Mouse (Mus musculus): ENCODE data around the gene Atoh8. TPM values are rescaled to one million over a fixed set of nuclear protein-coding genes. Genes with fewer than 3 reads are reported as not detected.
A peak's percentile ranks its signal among the peaks of the same experiment; 100 is the strongest.

Gene Atoh8
- total RNA-seq, 1 experiment from 2014 or later: not detected

DNA sequence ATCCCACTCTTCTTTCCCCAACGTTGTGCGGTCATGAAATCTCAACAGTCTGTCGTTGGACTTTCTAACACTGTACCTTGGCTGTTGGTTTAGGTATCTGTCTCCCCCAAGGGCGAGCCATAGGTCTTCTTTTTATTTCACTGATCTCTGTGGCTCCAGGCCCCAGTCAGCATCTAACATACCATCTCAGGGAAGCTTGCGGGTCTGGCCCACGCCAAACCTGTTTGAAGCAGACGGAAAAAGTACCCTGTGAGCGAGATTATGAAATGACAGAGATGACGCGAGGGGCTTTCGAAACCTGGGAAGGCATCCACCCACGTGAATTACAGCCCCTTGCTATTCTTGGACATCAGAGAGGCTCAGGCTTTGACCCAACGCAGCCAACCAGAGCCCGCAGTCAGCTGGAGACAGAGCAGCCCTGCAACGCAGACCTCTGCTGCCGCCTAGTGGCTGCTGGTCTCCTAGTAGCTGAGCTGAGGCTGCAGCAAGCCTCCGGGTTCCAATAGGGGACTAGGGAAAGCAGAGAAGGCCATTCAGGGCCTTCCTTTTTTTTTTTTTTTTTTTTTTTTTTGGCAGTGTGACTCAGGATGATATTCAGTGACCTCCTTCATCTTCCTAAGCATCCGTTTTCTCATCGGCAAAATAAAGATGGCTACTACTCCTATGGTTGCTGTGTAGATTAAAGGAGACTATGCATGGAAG is 25.8 kb upstream of the Atoh8 start:
- peak; percentile 66 for ATAC-seq (replicated peaks; ENCODE audit: insufficient number of reproducible peaks, low FRiP score, low TSS enrichment, poor library complexity, severe bottlenecking)

DNA sequence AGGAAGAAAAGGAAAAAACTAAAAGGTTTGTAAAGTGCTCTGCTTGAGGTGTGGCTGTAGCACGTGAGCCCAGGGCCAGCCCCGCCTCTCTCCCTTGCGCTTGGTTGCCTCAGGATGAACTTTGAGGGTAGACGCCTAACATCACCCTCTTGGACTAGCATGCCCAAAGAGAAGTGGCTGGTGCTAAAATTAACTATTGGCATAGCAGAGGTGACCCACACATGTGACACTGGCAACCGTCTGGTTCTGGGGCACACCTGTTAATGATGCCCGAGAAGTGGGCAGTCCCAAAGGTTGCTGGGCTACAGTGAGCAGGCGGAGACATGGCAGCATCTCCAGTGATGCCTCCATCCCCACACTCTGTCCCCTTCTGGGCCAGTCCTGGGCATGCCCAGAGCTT is 24.1 kb upstream of the Atoh8 start:
- no peak for ATAC-seq (replicated peaks; ENCODE audit: insufficient number of reproducible peaks, low FRiP score, low TSS enrichment, poor library complexity, severe bottlenecking)

DNA sequence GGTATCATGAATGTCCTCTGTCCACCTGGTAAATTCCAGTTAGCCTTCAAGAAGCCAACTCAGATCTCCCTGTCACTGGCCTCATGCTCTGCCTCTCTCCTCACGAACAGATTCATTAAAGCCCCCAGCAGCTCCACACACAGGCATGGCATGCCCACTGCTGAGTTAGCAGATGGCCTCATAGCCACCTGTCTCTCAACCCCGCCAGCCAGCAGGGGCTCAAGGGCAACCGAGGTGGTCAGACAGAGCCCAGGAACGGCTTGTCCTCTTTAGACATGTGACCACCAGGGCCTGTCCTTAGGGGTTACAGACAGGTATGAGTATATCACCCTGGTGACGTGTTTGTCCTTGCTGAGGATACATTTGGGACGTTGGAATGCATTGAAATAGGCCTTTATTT is 19.9 kb upstream of the Atoh8 start:
- no peak for ATAC-seq (replicated peaks; ENCODE audit: insufficient number of reproducible peaks, low FRiP score, low TSS enrichment, poor library complexity, severe bottlenecking)

DNA sequence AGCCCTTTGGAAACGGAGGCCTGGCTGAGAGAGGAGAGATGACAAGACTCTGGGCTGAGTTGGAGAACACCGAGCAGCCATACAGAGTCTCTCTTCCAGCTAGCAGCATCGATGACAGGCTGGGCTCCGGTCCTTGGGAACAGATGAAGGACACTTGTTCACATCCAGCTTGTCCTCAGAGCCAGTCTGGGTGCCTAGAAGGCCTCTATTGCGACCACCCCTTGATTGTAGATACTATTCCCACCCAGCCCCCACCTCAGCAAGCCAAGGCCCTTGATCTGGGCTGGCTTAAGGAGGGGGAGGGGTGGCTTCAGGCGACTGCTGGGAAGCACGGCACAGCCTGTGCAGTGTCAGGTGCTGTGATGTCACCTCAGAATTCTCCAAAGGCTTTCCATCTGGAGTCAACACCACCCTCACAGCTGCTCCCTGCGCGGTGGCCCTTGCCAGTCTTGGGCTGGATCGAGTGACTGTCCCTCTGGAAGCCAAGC is 19.3 kb upstream of the Atoh8 start:
- ATAC-seq (replicated peaks; ENCODE audit: insufficient number of reproducible peaks, low FRiP score, low TSS enrichment, poor library complexity, severe bottlenecking): no peak

GRCm38 (mm10) chr6:72253911-72254587 is 18.7 kb upstream of the Atoh8 start:
- ATAC-seq (replicated peaks; ENCODE audit: insufficient number of reproducible peaks, low FRiP score, low TSS enrichment, poor library complexity, severe bottlenecking): no peak

GRCm38 (mm10) chr6:72253168-72253567 is 17.8 kb upstream of the Atoh8 start:
- no peak for ATAC-seq (replicated peaks; ENCODE audit: insufficient number of reproducible peaks, low FRiP score, low TSS enrichment, poor library complexity, severe bottlenecking)

DNA sequence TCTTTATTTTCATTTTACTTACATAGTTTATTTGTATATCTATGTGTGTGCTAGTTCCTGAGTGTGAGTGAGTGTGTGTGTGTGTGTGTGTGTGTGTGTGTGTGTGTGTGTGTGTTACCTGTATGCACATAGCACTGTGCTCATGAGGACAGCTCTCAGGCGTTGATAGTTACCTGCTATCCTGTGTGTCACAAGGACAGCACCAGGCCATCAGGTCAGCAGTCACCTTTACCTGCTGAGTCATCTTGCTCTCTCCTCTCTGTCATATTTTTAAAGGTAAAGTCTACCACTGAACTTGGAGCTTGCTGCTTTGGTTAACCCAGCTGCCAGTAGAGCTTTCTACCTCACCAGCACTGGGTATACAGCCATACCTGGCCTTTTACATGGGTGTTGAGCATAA is 17.1 kb upstream of the Atoh8 start:
- ATAC-seq (replicated peaks; ENCODE audit: insufficient number of reproducible peaks, low FRiP score, low TSS enrichment, poor library complexity, severe bottlenecking): no peak

DNA sequence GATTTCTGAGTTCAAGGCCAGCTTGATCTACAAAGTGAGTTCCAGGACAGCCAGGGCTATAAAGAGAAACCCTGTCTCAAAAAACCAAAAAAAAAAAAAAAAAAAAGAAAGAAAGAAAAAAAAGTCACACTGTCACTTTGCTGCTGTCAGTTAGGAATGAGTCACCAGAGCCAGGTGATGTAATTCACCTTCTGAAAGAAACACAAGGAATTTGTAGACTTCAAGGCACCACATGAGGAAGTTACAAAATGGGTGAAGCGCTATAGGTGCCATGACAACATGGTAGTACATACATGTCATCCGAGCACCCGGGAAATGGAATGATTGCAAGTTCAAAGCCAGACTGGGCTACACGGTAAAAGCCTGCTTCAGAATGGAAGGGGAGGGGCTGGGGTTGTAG is 14.6 kb upstream of the Atoh8 start:
- no peak for ATAC-seq (replicated peaks; ENCODE audit: insufficient number of reproducible peaks, low FRiP score, low TSS enrichment, poor library complexity, severe bottlenecking)

GRCm38 (mm10) chr6:72248150-72248914 is 13.0 kb upstream of the Atoh8 start:
- no peak for ATAC-seq (replicated peaks; ENCODE audit: insufficient number of reproducible peaks, low FRiP score, low TSS enrichment, poor library complexity, severe bottlenecking)

DNA sequence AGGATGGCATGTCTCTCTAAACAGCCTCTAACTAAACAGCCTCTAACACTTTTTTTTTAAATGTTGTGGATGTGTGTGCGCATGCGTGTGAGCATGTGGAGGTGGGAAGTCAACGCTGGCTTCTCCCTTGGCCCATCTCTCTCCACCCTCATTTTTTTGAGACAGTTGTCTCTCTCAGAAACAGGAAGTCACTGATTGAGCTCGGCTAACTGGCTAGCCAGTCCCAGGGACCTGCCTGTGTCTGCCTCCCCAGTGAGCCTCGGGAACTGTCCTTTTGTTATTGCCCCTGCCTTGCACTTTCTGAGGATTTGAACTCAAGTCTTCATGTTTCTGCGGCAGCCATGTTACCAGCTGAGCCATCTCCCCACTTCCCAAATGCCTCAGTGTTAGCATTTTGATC is 10.9 kb upstream of the Atoh8 start:
- no peak for ATAC-seq (replicated peaks; ENCODE audit: insufficient number of reproducible peaks, low FRiP score, low TSS enrichment, poor library complexity, severe bottlenecking)

DNA sequence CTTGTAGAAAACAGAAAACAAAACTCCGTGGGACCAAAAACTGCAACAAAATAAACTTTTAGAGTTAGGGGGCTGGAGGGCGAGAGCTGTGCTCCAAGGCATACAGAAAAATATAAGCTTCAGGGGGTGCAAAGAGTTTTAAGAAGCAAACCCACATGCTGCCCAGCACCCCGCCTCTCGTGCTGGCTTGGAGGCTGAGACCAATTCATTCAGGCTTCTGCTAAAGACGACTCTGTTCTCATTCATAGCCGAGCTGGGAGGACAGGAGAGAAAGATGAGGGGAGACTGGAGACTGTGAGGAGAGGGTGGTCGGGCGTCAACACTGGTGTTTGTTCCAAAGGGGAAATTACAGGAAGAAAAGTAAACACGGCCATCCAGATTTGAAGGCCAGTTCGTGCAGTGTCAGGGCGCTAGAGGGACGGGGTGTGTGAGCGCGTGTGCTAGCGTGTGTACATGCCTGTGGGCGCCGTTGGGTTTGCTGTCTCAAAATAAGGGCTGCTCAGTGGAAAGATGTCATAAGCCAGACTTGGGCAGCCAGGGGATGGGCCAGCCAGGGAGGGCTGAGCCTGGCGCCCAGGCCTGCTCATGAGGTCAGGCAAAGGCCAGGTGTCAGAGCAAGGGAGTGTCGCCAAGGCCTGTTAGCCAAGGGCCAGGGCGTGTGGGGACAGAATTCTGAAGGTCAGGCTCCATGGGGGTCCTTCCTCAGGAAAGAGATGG is 9.3 kb upstream of the Atoh8 start:
- no peak for ATAC-seq (replicated peaks; ENCODE audit: insufficient number of reproducible peaks, low FRiP score, low TSS enrichment, poor library complexity, severe bottlenecking)

DNA sequence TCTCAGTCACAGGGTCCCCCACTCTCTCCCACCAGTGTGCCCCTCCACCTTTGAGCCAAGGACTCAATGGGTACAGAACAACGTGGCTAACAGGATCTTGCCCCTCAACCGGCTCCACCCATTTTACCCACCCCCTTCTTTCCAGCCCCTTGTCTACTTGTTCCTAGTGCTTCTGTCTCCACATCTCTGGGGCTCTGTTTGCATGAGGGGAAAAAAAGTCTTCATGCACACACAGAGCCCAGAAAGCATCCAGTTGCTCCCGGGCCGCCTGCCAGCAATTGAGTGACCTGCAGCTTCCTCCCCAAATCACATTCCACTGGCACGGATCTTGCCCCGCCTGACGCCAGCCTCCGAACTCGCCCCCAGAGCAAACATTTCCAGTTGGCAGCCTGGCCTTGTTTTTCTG is 8.8 kb upstream of the Atoh8 start:
- no peak for ATAC-seq (replicated peaks; ENCODE audit: insufficient number of reproducible peaks, low FRiP score, low TSS enrichment, poor library complexity, severe bottlenecking)

DNA sequence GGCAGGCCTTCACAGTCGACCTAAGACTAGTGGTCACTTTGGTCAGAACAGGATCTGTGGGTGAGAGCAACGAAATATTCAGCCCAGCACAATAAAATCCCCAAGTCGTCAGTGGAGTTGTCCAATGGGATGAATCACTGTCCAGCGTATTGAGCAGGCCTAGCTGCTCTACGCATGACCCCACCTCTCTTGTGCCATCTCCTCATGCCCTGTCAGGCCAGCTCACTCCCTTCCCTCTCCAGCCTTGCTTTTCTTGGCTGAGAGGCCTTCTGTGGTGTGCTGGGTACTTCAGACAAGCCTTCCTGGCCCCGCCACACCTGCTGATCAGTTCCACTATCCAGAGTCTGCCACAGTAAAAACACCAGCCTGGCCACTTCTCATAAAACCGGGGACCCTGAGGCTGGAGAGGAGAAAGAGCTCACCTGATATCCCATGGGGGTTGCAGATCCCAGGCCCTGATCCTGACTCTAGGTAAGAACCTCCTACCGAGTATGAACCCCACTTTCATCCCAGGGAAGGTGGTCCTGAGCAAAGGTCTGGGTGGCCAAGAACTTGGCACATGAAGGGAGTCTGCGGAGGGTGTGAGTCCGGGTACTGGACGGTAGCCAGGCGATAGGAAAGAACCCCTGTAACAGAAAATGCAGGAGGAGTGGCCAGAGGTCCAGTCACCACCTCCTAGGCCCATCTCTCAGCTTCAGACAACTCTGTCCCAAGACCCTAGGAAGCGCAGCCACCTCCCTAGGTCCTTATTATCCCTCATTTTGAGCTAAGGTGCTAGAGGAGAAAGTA is 7.3 kb upstream of the Atoh8 start:
- no peak for ATAC-seq (replicated peaks; ENCODE audit: insufficient number of reproducible peaks, low FRiP score, low TSS enrichment, poor library complexity, severe bottlenecking)

- no peak for ATAC-seq (replicated peaks; ENCODE audit: insufficient number of reproducible peaks, low FRiP score, low TSS enrichment, poor library complexity, severe bottlenecking)
Measured at GRCm38 (mm10) chr6:72241843-72242154, 6.4 kb upstream of the Atoh8 start.

DNA sequence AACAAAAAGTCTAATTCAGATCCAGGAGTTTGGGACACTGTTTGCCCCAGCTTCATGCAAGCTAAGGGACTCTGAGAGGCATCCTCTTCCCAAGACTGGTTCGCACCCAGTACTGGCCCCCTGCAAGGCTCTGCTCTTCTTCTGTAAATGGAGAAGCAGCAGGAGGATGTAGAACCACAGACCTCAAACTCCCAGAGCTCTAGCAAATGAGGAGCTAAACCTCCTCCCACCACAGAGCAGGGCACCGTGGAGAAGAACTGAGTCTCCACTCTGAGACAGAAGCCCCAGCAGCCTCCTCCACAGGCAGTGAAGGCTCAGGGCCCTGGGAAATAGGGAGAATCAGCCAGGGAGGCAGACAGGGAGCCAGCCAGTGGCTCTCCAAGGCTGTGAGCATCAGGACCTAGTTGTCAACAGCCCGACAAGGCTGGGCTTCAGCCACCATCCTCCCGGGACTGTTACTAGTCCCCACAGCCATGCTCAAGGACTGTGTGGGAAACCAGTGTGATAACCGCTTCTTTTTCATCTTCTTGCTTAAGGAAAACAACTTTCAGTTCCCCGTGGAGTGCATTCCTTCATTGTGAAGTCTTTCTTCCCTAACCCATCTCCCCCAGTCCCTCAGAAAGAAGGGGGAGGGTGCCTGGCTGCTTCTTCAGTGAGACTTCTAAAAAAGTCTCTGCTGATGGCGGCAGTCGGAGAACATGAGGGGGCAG is 5.9 kb upstream of the Atoh8 start:
- no peak for ATAC-seq (replicated peaks; ENCODE audit: insufficient number of reproducible peaks, low FRiP score, low TSS enrichment, poor library complexity, severe bottlenecking)

- ATAC-seq (replicated peaks; ENCODE audit: insufficient number of reproducible peaks, low FRiP score, low TSS enrichment, poor library complexity, severe bottlenecking): no peak
Measured at GRCm38 (mm10) chr6:72240042-72240441, 4.7 kb upstream of the Atoh8 start.

GRCm38 (mm10) chr6:72237035-72237434 is 1.7 kb upstream of the Atoh8 start:
- ATAC-seq (replicated peaks; ENCODE audit: insufficient number of reproducible peaks, low FRiP score, low TSS enrichment, poor library complexity, severe bottlenecking): no peak

DNA sequence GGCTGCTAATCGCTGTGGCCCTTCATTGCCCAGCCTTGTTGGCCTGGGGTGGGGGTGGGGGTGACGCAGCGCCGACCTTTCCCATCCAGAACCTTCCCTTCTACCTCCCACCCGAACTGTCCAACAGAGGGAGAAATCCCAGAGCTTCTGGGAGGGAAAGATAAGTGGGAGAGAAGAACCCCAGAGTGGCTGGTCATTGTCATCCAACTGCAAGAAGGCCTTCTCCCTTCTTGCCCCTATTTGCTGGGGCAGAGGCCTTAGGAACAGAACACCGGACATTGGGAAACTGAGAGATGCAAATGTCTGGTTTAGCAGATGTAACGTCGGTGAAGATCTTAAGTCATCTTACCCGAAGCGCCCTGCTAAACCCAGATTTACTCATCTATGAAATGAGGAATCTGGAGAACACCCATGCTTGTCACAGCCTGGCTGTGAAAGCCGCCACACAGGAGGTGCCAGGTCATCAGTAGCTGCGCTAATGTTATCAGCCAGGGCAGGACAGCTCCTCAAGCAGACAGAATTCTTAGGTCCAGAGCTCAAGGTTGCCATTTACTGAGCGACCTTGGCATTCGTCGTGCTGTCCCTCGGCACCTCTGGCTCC is 530 bp upstream of the Atoh8 start:
- ATAC-seq (replicated peaks; ENCODE audit: insufficient number of reproducible peaks, low FRiP score, low TSS enrichment, poor library complexity, severe bottlenecking): no peak
